Mouse (Mus musculus) midbrain, embryonic 12.5 days (tissue): Measurements from ENCODE around the gene Clpp. TPM values are rescaled to one million over a fixed set of nuclear protein-coding genes. Genes with fewer than 3 reads are reported as not detected.

Experiments
- ATAC-seq: fragments of 200-750 bp; cut with Nextera tagmentation; 2 replicates; pipeline ENCODE4 v1.8.0; 2017; ENCODE audit warnings: low read depth, moderate TSS enrichment, moderate library complexity; ENCODE audit not compliant: low FRiP score
- H3K27ac ChIP-seq: fragments of 300-500 bp; sonication (generic); replicated peaks from 2 replicates; pipeline ENCODE4 v1.5.1; 2016; ENCODE audit warnings: mild to moderate bottlenecking
- H3K27me3 ChIP-seq: fragments of 300-500 bp; sonication (generic); 2 replicates; pipeline ENCODE4 v1.6.1; 2016; ENCODE audit warnings: mild to moderate bottlenecking
- H3K36me3 ChIP-seq: fragments of 300-500 bp; sonication (generic); 2 replicates; pipeline ENCODE4 v1.6.1; 2016
- H3K4me1 ChIP-seq: fragments of 300-500 bp; sonication (generic); 2 replicates; pipeline ENCODE4 v1.6.1; 2016
- H3K4me2 ChIP-seq: fragments of 300-500 bp; sonication (generic); replicated peaks from 2 replicates; pipeline ENCODE4 v1.6.1; 2016; ENCODE audit warnings: mild to moderate bottlenecking, moderate library complexity
- H3K4me3 ChIP-seq: fragments of 300-500 bp; sonication (generic); 2 replicates; pipeline ENCODE4 v1.5.1; 2016; ENCODE audit warnings: mild to moderate bottlenecking
- H3K9ac ChIP-seq: fragments of 300-500 bp; sonication (generic); replicated peaks from 2 replicates; pipeline ENCODE4 v1.6.1; 2016; ENCODE audit warnings: mild to moderate bottlenecking, moderate library complexity
- H3K9me3 ChIP-seq: fragments of 300-500 bp; sonication (generic); 2 replicates; pipeline ENCODE4 v1.6.1; 2016; ENCODE audit warnings: mild to moderate bottlenecking
- WGBS: fragments of 180-500 bp; shearing (Covaris S2); methylation state at CpG from one replicate; pipeline ENCODE4 v1.1.7; 2016; 5-methylcytosine and 5-hydroxymethylcytosine counted together
- polyA plus RNA-seq: library from polyadenylated mRNA; unstranded; fragments of >200 nt; fragmentation: Nextera tagmentation; extraction: Ambion mirVana; gene quantifications from 2 replicates; pipeline ENCODE4 v1.2.1, GENCODE M21; 2016

Clpp gene
- 130 and 137 TPM in 2 replicates for polyA plus RNA-seq

GRCm38 (mm10) chr17:56990115-56990746 is at the start of gene Clpp:
Clpp (plus strand) TSS chr17:56990305.
- Histone ChIP-seq H3K9ac (peak within 1 kb of the TSS; percentile 87), H3K27ac (peak within 1 kb of the TSS; percentile 67), H3K4me1 (peaks cover 7% of the 10 kb centered on the region), H3K27me3 (no peaks in the 10 kb centered on the region), H3K4me2 (peak within 1 kb of the TSS; percentile 77), H3K4me3 (peak within 1 kb of the TSS; percentile 70), H3K9me3 (no peaks in the 10 kb centered on the region), H3K36me3 (peaks cover 32% of the 10 kb centered on the region)
- under 1% methylated on average over 52 of the region's 52 CpGs for WGBS
- peak; percentile 97 for ATAC-seq

GRCm38 (mm10) chr17:56950915-56951314 is 39.2 kb upstream of the Clpp start:
- no peak overlapping the region for H3K9ac ChIP-seq
- H3K36me3 ChIP-seq, result no peaks in the 10 kb centered on the region
- H3K9me3 ChIP-seq, result no peaks in the 10 kb centered on the region; the same call in 1 of the 2 replicates
- ATAC-seq, result no peak
- no peak overlapping the region for H3K27ac ChIP-seq
- peaks cover 3% of the 10 kb centered on the region; the same call in 1 of the 2 replicates for H3K27me3 ChIP-seq
- H3K4me1 ChIP-seq, result no peaks in the 10 kb centered on the region
- no peak overlapping the region for H3K4me3 ChIP-seq
- 22% methylated on average over 3 of the region's 3 CpGs for WGBS
- H3K4me2 ChIP-seq, result no peak overlapping the region

- no peak for ATAC-seq
- Histone ChIP-seq H3K9ac (no peak overlapping the region), H3K36me3 (no peaks in the 10 kb centered on the region), H3K27ac (no peak overlapping the region), H3K4me3 (no peak overlapping the region), H3K27me3 (peaks cover 3% of the 10 kb centered on the region; the same call in 1 of the 2 replicates), H3K4me2 (no peak overlapping the region), H3K4me1 (no peaks in the 10 kb centered on the region), H3K9me3 (no peaks in the 10 kb centered on the region)
- 83% methylated on average over 1 of the region's 1 CpGs for WGBS
Observed at GRCm38 (mm10) chr17:56952639-56953038, 37.5 kb upstream of the Clpp start.

- no peaks in the 10 kb centered on the region for H3K9me3 ChIP-seq
- ATAC-seq, result no peak
- H3K4me1 ChIP-seq, result no peaks in the 10 kb centered on the region
- peaks cover 3% of the 10 kb centered on the region; the same call in 1 of the 2 replicates for H3K27me3 ChIP-seq
- H3K4me3 ChIP-seq, result no peak overlapping the region
- no peaks in the 10 kb centered on the region for H3K36me3 ChIP-seq
- H3K27ac ChIP-seq, result no peak overlapping the region
- no peak overlapping the region for H3K9ac ChIP-seq
- H3K4me2 ChIP-seq, result no peak overlapping the region
- WGBS, result 86% methylated on average over 7 of the region's 7 CpGs
Observed at GRCm38 (mm10) chr17:56954871-56955270, 35.2 kb upstream of the Clpp start.

GRCm38 (mm10) chr17:56957763-56958429 is 32.2 kb upstream of the Clpp start:
- WGBS, result 36% methylated on average over 11 of the region's 11 CpGs
- no peaks in the 10 kb centered on the region for H3K36me3 ChIP-seq
- no peak overlapping the region for H3K4me2 ChIP-seq
- no peak for ATAC-seq
- no peak overlapping the region for H3K27ac ChIP-seq
- no peaks in the 10 kb centered on the region for H3K4me1 ChIP-seq
- H3K27me3 ChIP-seq, result no peaks in the 10 kb centered on the region
- H3K9ac ChIP-seq, result no peak overlapping the region
- no peak overlapping the region for H3K4me3 ChIP-seq
- H3K9me3 ChIP-seq, result no peaks in the 10 kb centered on the region

GRCm38 (mm10) chr17:56958667-56959066 is 31.4 kb upstream of the Clpp start:
- Histone ChIP-seq H3K4me3 (no peak overlapping the region), H3K4me2 (no peak overlapping the region), H3K36me3 (no peaks in the 10 kb centered on the region), H3K9ac (no peak overlapping the region), H3K9me3 (no peaks in the 10 kb centered on the region), H3K27ac (no peak overlapping the region), H3K4me1 (no peaks in the 10 kb centered on the region), H3K27me3 (no peaks in the 10 kb centered on the region)
- 79% methylated on average over 4 of the region's 4 CpGs for WGBS
- no peak for ATAC-seq

GRCm38 (mm10) chr17:56961880-56962279 is 28.2 kb upstream of the Clpp start:
- no peak overlapping the region for H3K4me2 ChIP-seq

GRCm38 (mm10) chr17:56962642-56963405 is 27.3 kb upstream of the Clpp start:
- H3K4me3 ChIP-seq, result no peak overlapping the region
- no peak overlapping the region for H3K27ac ChIP-seq
- H3K4me1 ChIP-seq, result no peaks in the 10 kb centered on the region
- WGBS, result 77% methylated on average over 5 of the region's 5 CpGs
- no peaks in the 10 kb centered on the region for H3K27me3 ChIP-seq
- ATAC-seq, result no peak
- no peaks in the 10 kb centered on the region for H3K36me3 ChIP-seq
- no peaks in the 10 kb centered on the region for H3K9me3 ChIP-seq
- H3K4me2 ChIP-seq, result no peak overlapping the region
- H3K9ac ChIP-seq, result no peak overlapping the region

More at GRCm38 (mm10) chr17:56961880-56962279, 28.2 kb upstream of the Clpp start:
- Histone ChIP-seq H3K4me1 (no peaks in the 10 kb centered on the region), H3K36me3 (no peaks in the 10 kb centered on the region), H3K9ac (no peak overlapping the region), H3K9me3 (no peaks in the 10 kb centered on the region), H3K27ac (no peak overlapping the region), H3K4me3 (no peak overlapping the region), H3K27me3 (no peaks in the 10 kb centered on the region)
- WGBS, result 97% methylated on average over 4 of the region's 4 CpGs
- ATAC-seq, result no peak

GRCm38 (mm10) chr17:56963646-56964045 is 26.5 kb upstream of the Clpp start:
- Histone ChIP-seq H3K4me2 (no peak overlapping the region), H3K9me3 (no peaks in the 10 kb centered on the region), H3K27ac (no peak overlapping the region), H3K4me3 (no peak overlapping the region), H3K27me3 (no peaks in the 10 kb centered on the region), H3K9ac (no peak overlapping the region), H3K36me3 (no peaks in the 10 kb centered on the region), H3K4me1 (no peaks in the 10 kb centered on the region)
- no peak for ATAC-seq
- WGBS, result 82% methylated on average over 6 of the region's 6 CpGs

- no peak overlapping the region for H3K9ac ChIP-seq
- H3K4me2 ChIP-seq, result no peak overlapping the region
- 75% methylated on average over 3 of the region's 3 CpGs for WGBS
- H3K4me1 ChIP-seq, result no peaks in the 10 kb centered on the region
- H3K27me3 ChIP-seq, result peaks cover 13% of the 10 kb centered on the region; the same call in 1 of the 2 replicates
- no peak overlapping the region for H3K27ac ChIP-seq
- no peak for ATAC-seq
- H3K9me3 ChIP-seq, result no peaks in the 10 kb centered on the region
- no peak overlapping the region for H3K4me3 ChIP-seq
- no peaks in the 10 kb centered on the region for H3K36me3 ChIP-seq
Observed at GRCm38 (mm10) chr17:56969321-56969720, 20.8 kb upstream of the Clpp start.

- Histone ChIP-seq H3K27me3 (peaks cover 13% of the 10 kb centered on the region; the same call in 1 of the 2 replicates), H3K27ac (no peak overlapping the region), H3K4me1 (no peaks in the 10 kb centered on the region), H3K4me3 (no peak overlapping the region), H3K9me3 (no peaks in the 10 kb centered on the region), H3K4me2 (no peak overlapping the region), H3K36me3 (no peaks in the 10 kb centered on the region), H3K9ac (no peak overlapping the region)
- 72% methylated on average over 5 of the region's 5 CpGs for WGBS
- ATAC-seq, result no peak
Observed at GRCm38 (mm10) chr17:56970081-56970480, 20.0 kb upstream of the Clpp start.
